Mouse (Mus musculus) small intestine, adult 2 months (tissue): ENCODE measurements around the gene Tcf7l1. TPM values are rescaled to one million over a fixed set of nuclear protein-coding genes. Genes with fewer than 3 reads are reported as not detected.

ENCODE experiments used
- H3K27ac ChIP-seq: fragments of 200-500 bp; 2 replicates; pipeline ENCODE4 v1.5.1; 2012; ENCODE audit warnings: low read depth, low read length, control low read depth, inconsistent platforms; ENCODE audit not compliant: insufficient read depth
- H3K27me3 ChIP-seq: fragments of 200-500 bp; 2 replicates; pipeline ENCODE4 v1.6.1; 2012; ENCODE audit warnings: mild to moderate bottlenecking, moderate library complexity, low read length, inconsistent platforms; ENCODE audit not compliant: control insufficient read depth, insufficient read depth
- H3K36me3 ChIP-seq: fragments of 200-500 bp; 2 replicates; pipeline ENCODE4 v1.6.1; 2012; ENCODE audit warnings: mild to moderate bottlenecking, low read length, control low read depth, inconsistent platforms; ENCODE audit not compliant: control insufficient read depth, insufficient read depth
- H3K4me1 ChIP-seq: fragments of 200-500 bp; 2 replicates; pipeline ENCODE4 v1.6.1; 2012; ENCODE audit warnings: low read length, inconsistent platforms, mixed read lengths; ENCODE audit not compliant: control insufficient read depth, insufficient read depth, insufficient read length
- H3K4me3 ChIP-seq: fragments of 200-500 bp; 2 replicates; pipeline ENCODE4 v1.5.1; 2012; ENCODE audit warnings: low read depth, mild to moderate bottlenecking, control low read depth, inconsistent platforms, low read length, moderate library complexity
- CTCF ChIP-seq: fragments of 200-500 bp; IDR thresholded peaks from 2 replicates; pipeline ENCODE4 v1.5.1; 2012; ENCODE audit warnings: low read depth, mild to moderate bottlenecking, control low read depth, inconsistent platforms, low read length, moderate library complexity, mixed read lengths; ENCODE audit not compliant: insufficient replicate concordance, insufficient read length; ENCODE audit errors: extremely low read depth
- POLR2A ChIP-seq: fragments of 200-500 bp; IDR thresholded peaks from 2 replicates; pipeline ENCODE4 v1.6.1; 2012; ENCODE audit warnings: low read depth, mild to moderate bottlenecking, control low read depth, inconsistent platforms, low read length, moderate library complexity
- WGBS: fragments of 180-500 bp; shearing (Covaris S2); methylation state at CpG from one replicate; pipeline ENCODE4 v1.1.7; 2018; 5-methylcytosine and 5-hydroxymethylcytosine counted together
- polyA plus RNA-seq: library from polyadenylated mRNA; depleted of rRNA; stranded (reverse); fragments of >200 nt; gene quantifications from 2 replicates; pipeline ENCODE4 v1.2.3, GENCODE M21; 2012

Tcf7l1 gene
- polyA plus RNA-seq, 1 experiment = 4.7 TPM

DNA sequence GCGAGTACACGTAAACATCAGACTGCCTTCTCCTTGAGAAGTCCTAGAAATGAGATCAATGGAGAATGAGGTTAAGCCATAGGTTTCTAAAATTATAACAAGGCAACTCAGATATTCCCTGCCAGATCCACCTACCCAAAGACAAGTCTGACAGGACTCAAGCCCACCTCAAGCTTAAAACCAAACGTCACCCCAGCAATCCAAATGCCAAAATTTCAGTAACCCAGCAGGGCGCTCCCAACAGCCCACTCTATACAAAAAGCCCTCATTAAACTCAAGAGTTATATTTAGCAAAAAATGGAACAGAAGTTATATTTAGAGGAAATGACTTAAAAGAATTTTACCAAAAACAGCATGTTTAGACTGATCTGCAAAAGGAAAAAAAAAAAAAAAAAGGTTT is 5.3 kb downstream of the Tcf7l1 start:
- Histone ChIP-seq H3K36me3 (no peaks in the 10 kb centered on the region), H3K4me1 (peaks cover 2% of the 10 kb centered on the region; the same call in 1 of the 2 replicates), H3K4me3 (no peak overlapping the region), H3K27me3 (peaks cover 15% of the 10 kb centered on the region), H3K27ac (no peak overlapping the region)
- TF ChIP-seq POLR2A (no peak), CTCF (no peak)
- 94% methylated on average over 4 of the region's 4 CpGs for WGBS

DNA sequence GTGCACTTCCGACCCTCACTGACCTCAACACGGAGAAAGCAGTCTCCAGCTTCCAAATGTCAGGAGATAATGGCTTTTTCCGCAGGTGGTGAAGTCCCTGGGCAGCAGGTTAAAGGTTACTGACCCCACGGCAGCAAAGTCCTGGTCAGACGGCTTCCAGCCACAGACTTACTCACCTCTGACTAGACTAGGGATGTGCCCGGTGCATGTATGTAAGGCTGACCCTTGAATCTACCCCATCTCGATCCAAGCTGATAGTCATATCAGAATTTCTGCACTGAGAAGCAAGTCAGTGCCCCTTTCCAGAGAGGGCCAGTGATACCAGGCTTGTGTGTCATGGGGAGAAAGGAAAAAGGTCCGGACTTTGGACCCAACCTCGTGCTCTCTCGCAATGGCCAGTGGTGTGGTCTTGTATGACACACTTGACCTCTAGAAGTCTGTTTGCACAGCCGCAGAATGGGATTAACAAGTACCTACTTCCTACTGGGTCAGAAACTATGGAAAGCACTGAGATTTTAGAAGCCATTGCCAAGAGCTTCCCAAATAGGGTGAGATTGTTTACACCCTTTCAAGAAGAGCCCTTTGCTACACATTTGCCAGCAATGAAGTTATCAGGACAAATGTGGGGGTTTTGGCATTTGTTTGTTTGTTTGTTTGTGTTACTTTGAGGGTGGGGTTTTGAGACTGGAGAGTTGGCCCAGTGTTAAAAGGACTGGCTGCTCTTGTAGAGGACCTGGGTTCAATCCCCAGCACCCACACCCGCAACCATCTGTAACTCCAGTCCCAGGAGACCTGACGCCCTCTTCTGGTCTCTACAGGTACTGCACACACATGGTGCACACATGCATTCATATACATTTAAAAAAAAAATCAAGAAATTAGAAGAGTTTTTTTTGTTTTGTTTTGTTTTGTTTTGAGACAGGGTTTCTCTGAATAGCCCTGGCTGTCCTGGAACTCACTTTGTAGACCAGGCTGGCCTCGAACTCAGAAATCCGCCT is 10.0 kb downstream of the Tcf7l1 start:
- 66% methylated on average over 15 of the region's 15 CpGs for WGBS
- Histone ChIP-seq H3K27me3 (no peaks in the 10 kb centered on the region), H3K4me3 (no peak overlapping the region), H3K27ac (no peak overlapping the region), H3K4me1 (0 out of 2 replicates have a peak, but pooled peaks cover 2% of the 10 kb centered on the region), H3K36me3 (no peaks in the 10 kb centered on the region)
- TF ChIP-seq CTCF (peak; percentile 19; the same call in 1 of the 2 replicates), POLR2A (no peak)

- H3K27me3 ChIP-seq = no peaks in the 10 kb centered on the region
- WGBS = 90% methylated on average over 4 of the region's 4 CpGs
- no peak overlapping the region for H3K27ac ChIP-seq
- H3K4me1 ChIP-seq = 0 out of 2 replicates have a peak, but pooled peaks cover 2% of the 10 kb centered on the region
- no peak overlapping the region for H3K4me3 ChIP-seq
- H3K36me3 ChIP-seq = no peaks in the 10 kb centered on the region
- no peak for TF ChIP-seq POLR2A
- no peak for TF ChIP-seq CTCF
These were observed 11.8 kb downstream of the Tcf7l1 start for GRCm38 (mm10) chr6:72777212-72777611.

GRCm38 (mm10) chr6:72774275-72774674 is 14.8 kb downstream of the Tcf7l1 start:
- 0 out of 2 replicates have a peak, but pooled peaks cover 2% of the 10 kb centered on the region for H3K4me1 ChIP-seq
- H3K27me3 ChIP-seq = no peaks in the 10 kb centered on the region
- no peak for TF ChIP-seq POLR2A
- TF ChIP-seq CTCF = no peak
- 29% methylated on average over 3 of the region's 3 CpGs for WGBS
- no peaks in the 10 kb centered on the region for H3K36me3 ChIP-seq
- no peak overlapping the region for H3K27ac ChIP-seq
- no peak overlapping the region for H3K4me3 ChIP-seq

GRCm38 (mm10) chr6:72769915-72770776 is 18.9 kb downstream of the Tcf7l1 start:
- H3K27ac ChIP-seq = no peak overlapping the region
- no peaks in the 10 kb centered on the region for H3K36me3 ChIP-seq
- WGBS = 78% methylated on average over 14 of the region's 14 CpGs
- no peak overlapping the region for H3K4me3 ChIP-seq
- H3K4me1 ChIP-seq = no peaks in the 10 kb centered on the region
- TF ChIP-seq CTCF (no peak), POLR2A (no peak)
- H3K27me3 ChIP-seq = no peaks in the 10 kb centered on the region

DNA sequence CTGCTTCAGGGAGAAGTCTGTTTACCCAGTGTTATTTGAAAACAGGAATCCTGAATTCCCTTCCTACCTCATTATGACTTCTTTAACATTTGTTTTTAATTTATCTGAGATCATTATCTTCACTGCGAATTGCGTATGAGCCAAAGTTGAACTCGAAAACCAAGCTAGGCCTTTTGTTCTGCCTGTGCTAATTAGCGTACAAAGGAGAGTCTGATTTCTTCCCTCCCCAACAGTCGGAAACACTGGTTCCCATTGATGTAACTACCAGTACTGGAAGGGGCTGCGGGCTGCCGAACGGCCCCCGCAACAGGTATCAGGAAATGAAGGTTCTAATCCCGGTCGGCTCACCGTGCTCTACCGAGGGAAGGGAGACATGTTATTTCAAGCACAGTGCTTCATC is 19.7 kb downstream of the Tcf7l1 start:
- H3K27me3 ChIP-seq = no peaks in the 10 kb centered on the region
- no peaks in the 10 kb centered on the region for H3K36me3 ChIP-seq
- WGBS = 90% methylated on average over 13 of the region's 13 CpGs
- no peak overlapping the region for H3K4me3 ChIP-seq
- no peaks in the 10 kb centered on the region for H3K4me1 ChIP-seq
- TF ChIP-seq CTCF (no peak), POLR2A (no peak)
- no peak overlapping the region for H3K27ac ChIP-seq

DNA sequence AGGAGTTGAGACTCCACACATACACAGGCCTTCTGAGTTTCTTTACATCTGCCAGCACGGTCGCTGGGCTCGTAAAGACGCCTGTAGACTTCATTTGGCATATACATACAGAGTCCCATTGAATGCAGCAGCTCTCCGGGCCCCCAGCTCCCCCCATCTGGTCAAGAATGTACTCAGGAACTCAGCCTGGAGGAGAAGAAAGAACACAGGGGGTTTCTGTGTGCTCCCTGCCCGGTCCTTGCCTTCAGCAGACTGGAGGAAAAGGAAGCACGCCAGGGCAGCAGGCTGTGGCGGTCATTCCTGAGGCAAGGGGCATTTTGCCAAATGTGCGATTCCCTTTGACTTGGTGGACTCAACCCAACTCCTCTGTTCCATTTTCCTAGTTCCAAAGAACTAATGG is 20.2 kb downstream of the Tcf7l1 start:
- Histone ChIP-seq H3K36me3 (no peaks in the 10 kb centered on the region), H3K27me3 (no peaks in the 10 kb centered on the region), H3K27ac (no peak overlapping the region), H3K4me1 (no peaks in the 10 kb centered on the region), H3K4me3 (no peak overlapping the region)
- no peak for TF ChIP-seq POLR2A
- TF ChIP-seq CTCF = no peak
- WGBS = 80% methylated on average over 9 of the region's 9 CpGs
